Mouse (Mus musculus): ENCODE measurements around the gene Dpf2. TPM values are rescaled to one million over a fixed set of nuclear protein-coding genes. Genes with fewer than 3 reads are reported as not detected.
A peak's percentile ranks its signal among the peaks of the same experiment; 100 is the strongest.
"Not testable (repeated sequence)": the region's sequence is repeated elsewhere in the genome, so short reads cannot be mapped to it uniquely, and the experiment has no call there.

Dpf2 gene
- total RNA-seq, 2 experiments from 2014 or later: 77.6 to 84.0 TPM

- DNase-seq: no peak
These were observed 19.4 kb downstream of the Dpf2 start for GRCm38 (mm10) chr19:5893282-5894001.

- no peak for DNase-seq
These were observed 20.1 kb downstream of the Dpf2 start for GRCm38 (mm10) chr19:5892735-5893134.

DNA sequence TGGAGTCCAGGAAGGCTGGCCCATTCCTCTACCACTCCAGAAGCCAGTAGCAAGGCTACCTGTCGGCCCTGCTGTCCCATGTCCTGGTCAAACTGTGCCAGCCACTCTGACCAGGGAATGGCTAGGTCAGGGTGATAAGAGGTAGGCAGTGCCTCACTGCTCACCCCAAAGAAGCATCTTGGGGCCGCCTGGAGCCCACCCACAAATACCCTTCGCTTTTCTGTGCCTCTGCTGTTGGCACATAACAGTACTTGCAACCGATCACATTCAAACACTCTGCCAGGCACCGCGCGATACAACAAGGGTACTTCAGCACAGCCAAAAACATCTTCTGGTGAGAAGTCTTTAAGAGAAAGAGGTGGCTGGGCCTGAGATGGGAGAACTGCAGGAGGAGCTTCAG is 20.5 kb downstream of the Dpf2 start:
- no peak for DNase-seq

GRCm38 (mm10) chr19:5891521-5892258 is 21.1 kb downstream of the Dpf2 start:
- no peak for DNase-seq

- DNase-seq: no peak
These were observed 23.6 kb downstream of the Dpf2 start for GRCm38 (mm10) chr19:5889211-5889610.

- no peak for DNase-seq
These were observed 25.5 kb downstream of the Dpf2 start for GRCm38 (mm10) chr19:5887234-5887815.

GRCm38 (mm10) chr19:5885838-5886237 is 27.0 kb downstream of the Dpf2 start:
- DNase-seq: no peak

- DNase-seq: no peak
These were observed 28.9 kb downstream of the Dpf2 start for GRCm38 (mm10) chr19:5883935-5884334.

DNA sequence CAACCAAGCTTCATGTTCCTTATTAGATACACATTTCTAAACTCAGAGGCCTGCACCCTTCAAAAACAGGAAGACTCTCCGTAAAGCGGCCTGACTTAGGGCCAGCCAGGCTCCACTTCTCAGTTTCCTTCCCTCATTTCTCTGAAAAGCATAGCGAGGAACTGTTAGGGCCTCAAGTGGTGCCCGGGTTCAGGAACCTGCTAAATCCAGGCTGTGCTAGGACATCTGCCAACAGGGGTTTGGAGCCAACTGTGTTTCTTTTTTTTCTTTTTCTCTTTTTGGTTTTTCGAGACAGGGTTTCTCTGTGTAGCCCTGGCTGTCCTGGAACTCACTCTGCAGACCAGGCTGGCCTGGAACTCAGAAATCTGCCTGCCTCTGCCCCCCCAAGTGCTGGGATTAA is 30.7 kb downstream of the Dpf2 start:
- DNase-seq: not testable (repeated sequence)

GRCm38 (mm10) chr19:5881155-5881554 is 31.7 kb downstream of the Dpf2 start:
- DNase-seq: no peak

DNA sequence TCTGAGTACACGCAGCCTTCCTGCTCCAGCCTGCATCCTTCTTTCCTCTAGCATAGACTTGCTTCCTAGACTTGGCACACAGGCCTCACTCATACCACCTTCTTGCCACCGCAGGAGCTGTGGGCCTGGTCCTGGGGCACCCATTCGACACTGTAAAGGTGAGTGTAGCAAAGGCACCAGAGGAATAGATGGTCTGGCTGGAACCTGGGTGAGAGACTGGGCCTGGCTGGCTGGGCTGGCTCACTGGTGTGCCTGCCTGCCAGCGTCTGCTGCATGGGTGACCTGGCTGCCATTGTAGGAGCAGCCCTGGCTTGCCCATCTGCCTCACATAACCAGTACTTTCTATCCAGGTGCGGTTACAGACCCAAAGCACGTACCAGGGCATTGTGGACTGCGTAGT is 33.1 kb downstream of the Dpf2 start:
- no peak for DNase-seq

- no peak for DNase-seq
These were observed 33.9 kb downstream of the Dpf2 start for GRCm38 (mm10) chr19:5878916-5879315.

GRCm38 (mm10) chr19:5878362-5878722 is 34.5 kb downstream of the Dpf2 start:
- peak; percentile 55 to 56 for DNase-seq

DNA sequence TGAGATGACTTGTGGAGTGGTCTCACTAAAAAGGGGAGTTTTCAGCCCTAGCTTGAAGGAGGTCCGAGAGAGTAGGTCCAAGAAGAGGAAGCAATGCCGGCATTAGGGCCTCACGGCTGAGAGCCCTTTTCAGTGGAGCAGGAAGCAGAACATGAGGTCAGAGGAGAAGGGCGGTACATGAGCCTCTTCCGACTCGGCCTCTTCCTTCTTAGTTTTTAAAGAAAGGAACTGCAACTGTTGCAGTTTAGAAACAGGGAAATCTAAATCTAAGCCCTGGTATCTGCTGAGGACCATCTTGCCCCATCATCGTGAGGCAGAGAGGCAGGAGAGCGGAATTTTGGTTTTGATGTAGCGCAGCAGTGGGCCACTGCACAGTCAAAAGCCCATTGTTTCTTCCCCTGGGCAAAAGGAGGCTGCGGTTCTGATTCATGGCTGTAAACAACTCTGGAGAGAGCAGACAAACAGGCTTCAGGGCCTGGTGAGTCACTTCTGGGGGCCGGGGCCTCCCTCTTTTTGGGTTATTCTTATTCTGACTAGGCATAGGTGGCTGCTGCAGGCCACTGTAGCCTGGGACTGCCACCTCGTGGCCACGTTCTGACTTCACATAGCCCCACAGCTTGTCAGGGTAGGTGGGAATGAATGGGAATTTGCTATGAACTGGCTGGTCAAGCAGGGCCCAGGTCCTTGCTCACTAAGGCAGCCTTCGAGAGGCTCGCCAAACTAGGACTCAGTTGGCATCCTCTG is 35.0 kb downstream of the Dpf2 start, which contains the start of gene Slc25a45:
TSS of gene Slc25a45 (plus strand) at position 191 of the 744 bp plus-strand sequence.
- peak; percentile 77 to 80 for DNase-seq

- DNase-seq: peak; percentile 96 to 97
These were observed 37.8 kb downstream of the Dpf2 start, which contains the start of gene Frmd8 for GRCm38 (mm10) chr19:5874969-5875480. Gene Frmd8 (minus strand): TSS chr19:5875274.

GRCm38 (mm10) chr19:5874391-5874968 is 38.3 kb downstream of the Dpf2 start:
- no peak for DNase-seq

GRCm38 (mm10) chr19:5872931-5873556 is 39.8 kb downstream of the Dpf2 start:
- no peak for DNase-seq

DNA sequence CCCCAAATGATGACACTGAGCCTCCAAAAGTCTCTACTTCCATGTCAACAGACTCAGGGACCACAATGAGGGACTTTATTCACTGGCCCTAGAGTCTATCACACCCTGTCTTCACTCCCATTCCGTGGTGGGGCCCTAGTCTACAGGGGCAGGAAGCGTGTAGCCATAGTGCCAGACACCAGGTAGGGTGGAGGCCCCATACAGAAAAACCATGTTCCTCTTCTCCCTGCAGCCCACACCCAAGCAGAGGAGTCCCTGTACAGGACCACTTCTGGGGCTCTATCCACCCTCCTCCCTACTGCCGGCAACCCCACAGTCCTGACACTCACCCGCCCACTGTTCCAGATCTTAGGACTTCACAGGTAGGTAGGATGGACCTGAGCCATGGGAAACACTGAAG is 40.3 kb downstream of the Dpf2 start:
- no peak for DNase-seq

GRCm38 (mm10) chr19:5871683-5872082 is 41.1 kb downstream of the Dpf2 start:
- DNase-seq: no peak

DNA sequence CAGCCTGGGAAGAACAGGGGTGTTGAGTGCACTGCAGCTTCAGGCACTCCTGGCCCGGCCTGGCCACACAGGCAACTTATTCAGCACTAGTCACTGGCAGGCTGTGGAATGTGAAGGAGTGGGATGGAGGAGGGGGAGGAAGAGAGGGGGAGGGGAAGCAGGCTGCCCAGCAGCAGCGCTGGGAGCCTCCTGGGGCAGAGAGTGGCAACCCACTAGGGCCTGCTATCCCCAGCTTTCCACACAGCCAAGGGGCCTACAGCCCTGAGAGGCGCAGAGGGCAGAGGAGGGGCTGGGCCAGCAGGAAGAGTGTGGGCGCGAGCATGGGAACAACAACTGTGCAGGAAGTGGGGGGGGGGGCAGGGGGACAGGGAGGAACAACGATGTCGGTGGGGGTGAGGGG is 41.5 kb downstream of the Dpf2 start:
- no peak for DNase-seq

DNA sequence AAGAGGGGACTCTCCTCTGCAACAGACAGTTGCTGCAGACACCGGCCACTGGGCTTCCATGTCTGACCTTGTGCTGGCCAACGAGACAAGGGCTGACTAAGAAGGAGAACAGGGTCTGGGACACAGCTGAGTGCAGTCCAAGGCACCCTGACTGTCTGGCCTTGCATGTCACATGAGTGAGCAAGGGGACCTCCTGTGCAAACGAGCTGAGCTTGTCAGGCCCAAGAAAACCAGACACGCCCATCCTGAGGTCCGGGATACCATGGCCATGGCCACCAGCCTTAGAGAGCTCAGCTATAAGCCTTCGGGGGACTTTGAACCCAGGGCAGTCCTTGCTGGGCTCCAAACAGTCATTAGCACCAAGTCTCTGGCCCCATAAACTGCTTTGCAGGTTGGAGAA is 44.7 kb downstream of the Dpf2 start:
- no peak for DNase-seq
